Mouse (Mus musculus): ENCODE results near the gene Adrm1.

Adrm1 gene

GRCm38 (mm10) chr2:180184011-180184751, 12.9 kb downstream of the Adrm1 start:
- peak; percentile 17 for DNase-seq (ENCODE audit: low read depth, low spot score)

GRCm38 (mm10) chr2:180184752-180185109, 13.4 kb downstream of the Adrm1 start:
- DNase-seq (ENCODE audit: low read depth, low spot score): no peak

GRCm38 (mm10) chr2:180185686-180186085, 14.4 kb downstream of the Adrm1 start:
- no peak for DNase-seq (ENCODE audit: low read depth, low spot score)

- no peak for DNase-seq (ENCODE audit: low read depth, low spot score)
These were observed 16.1 kb downstream of the Adrm1 start for GRCm38 (mm10) chr2:180187362-180187761.

GRCm38 (mm10) chr2:180196610-180197322, 25.5 kb downstream of the Adrm1 start:
- DNase-seq (ENCODE audit: low read depth, low spot score): peak; percentile 75

GRCm38 (mm10) chr2:180197323-180198037, 26.2 kb downstream of the Adrm1 start:
- DNase-seq (ENCODE audit: low read depth, low spot score): no peak

- no peak for DNase-seq (ENCODE audit: low read depth, low spot score)
These were observed 27.5 kb downstream of the Adrm1 start for GRCm38 (mm10) chr2:180198782-180199181.

GRCm38 (mm10) chr2:180200681-180201080, 29.4 kb downstream of the Adrm1 start:
- no peak for DNase-seq (ENCODE audit: low read depth, low spot score)

- DNase-seq (ENCODE audit: low read depth, low spot score): no peak
These were observed 30.0 kb downstream of the Adrm1 start for GRCm38 (mm10) chr2:180201303-180201702.

GRCm38 (mm10) chr2:180202263-180202662, 31.0 kb downstream of the Adrm1 start:
- DNase-seq (ENCODE audit: low read depth, low spot score): no peak

- DNase-seq (ENCODE audit: low read depth, low spot score): no peak
These were observed 31.5 kb downstream of the Adrm1 start for GRCm38 (mm10) chr2:180202805-180203204.

GRCm38 (mm10) chr2:180204501-180204900, 33.2 kb downstream of the Adrm1 start:
- no peak for DNase-seq (ENCODE audit: low read depth, low spot score)

GRCm38 (mm10) chr2:180205083-180205955, 34.0 kb downstream of the Adrm1 start:
- DNase-seq (ENCODE audit: low read depth, low spot score): no peak

- DNase-seq (ENCODE audit: low read depth, low spot score): no peak
These were observed 34.6 kb downstream of the Adrm1 start for GRCm38 (mm10) chr2:180205956-180206280.

- DNase-seq (ENCODE audit: low read depth, low spot score): peak; percentile 83
These were observed 36.6 kb downstream of the Adrm1 start for GRCm38 (mm10) chr2:180207840-180208239.

GRCm38 (mm10) chr2:180208976-180209375, 37.7 kb downstream of the Adrm1 start:
- no peak for DNase-seq (ENCODE audit: low read depth, low spot score)

GRCm38 (mm10) chr2:180212255-180212654, 41.0 kb downstream of the Adrm1 start:
- peak; percentile 51 for DNase-seq (ENCODE audit: low read depth, low spot score)

GRCm38 (mm10) chr2:180214352-180214978, 43.2 kb downstream of the Adrm1 start:
- DNase-seq (ENCODE audit: low read depth, low spot score): no peak

GRCm38 (mm10) chr2:180215011-180215461, 43.8 kb downstream of the Adrm1 start:
- no peak for DNase-seq (ENCODE audit: low read depth, low spot score)

- DNase-seq (ENCODE audit: low read depth, low spot score): no peak
These were observed 44.7 kb downstream of the Adrm1 start for GRCm38 (mm10) chr2:180215951-180216350.

- no peak for DNase-seq (ENCODE audit: low read depth, low spot score)
These were observed 45.6 kb downstream of the Adrm1 start for GRCm38 (mm10) chr2:180216921-180217320.
